Mouse (Mus musculus): Measurements from ENCODE around the gene Col23a1.

Gene Col23a1

GRCm38 (mm10) chr11:51538919-51539758 is 249.4 kb downstream of the Col23a1 start:
- in situ Hi-C loops (cut with MboI, MseI) = loop anchor here (5.0 kb wide), 1 partner anchor 247 kb away; no protein-coding TSS in a partner anchor

DNA sequence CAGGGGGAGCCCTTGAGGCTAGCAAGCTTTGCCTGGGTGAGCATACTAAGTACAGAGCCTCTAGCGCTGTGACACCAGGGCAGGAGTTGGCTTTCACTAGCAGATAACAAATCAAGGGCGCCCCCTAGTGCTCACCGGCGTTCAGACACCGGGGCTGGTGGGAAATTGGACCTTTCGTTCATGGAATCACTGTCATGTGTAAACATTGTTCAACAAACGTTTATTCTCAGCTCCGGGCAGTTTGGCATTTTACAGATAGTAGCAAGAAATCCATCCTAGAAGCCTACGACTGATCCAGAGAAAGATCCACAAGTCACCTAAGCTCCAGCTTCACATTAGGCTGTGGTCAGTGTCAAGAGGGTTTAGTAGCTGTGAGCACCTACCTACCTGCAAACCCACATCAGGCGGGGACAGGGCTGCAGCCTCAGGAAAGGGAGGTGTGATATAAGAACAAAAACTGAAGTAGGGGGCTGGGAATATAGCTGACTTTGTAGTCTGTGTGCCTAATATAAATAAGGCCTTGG is 250.1 kb downstream of the Col23a1 start:
- in situ Hi-C loops (cut with MboI, MseI) = loop anchor here (5.0 kb wide), 1 partner anchor 248 kb away; no protein-coding TSS in a partner anchor

- in situ Hi-C loops (cut with MboI, MseI) = no loop called here
Observed at GRCm38 (mm10) chr11:51542424-51542823, 252.7 kb downstream of the Col23a1 start.

DNA sequence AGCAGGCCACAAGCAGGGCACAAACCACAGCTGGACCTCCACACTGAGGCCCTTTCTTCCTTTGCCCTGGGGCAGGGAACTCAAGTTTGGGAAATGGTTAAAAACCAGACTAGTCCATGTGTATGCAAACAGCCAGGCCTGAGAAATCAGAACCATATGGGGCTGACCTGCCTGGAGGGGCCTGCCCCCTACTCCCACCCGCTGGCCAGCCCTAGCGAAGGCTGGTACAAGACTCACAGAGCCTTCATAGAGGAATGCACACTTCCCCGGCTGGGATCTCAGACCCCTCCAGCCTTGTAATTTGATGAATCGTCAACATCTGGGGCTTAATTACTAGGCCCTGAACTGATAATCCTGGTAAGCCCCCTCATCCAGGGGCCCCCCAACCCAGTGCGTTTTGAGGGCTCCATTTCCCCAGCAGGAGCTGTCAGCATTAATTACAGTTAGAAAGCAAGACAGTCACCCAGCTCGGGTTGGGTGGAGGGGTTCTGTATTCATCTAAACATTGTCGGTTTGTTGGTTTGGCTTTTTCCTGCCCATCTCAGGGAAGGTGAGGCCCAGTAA is 253.8 kb downstream of the Col23a1 start:
- in situ Hi-C loops (cut with MboI, MseI) = no loop called here

GRCm38 (mm10) chr11:51544413-51544812 is 254.7 kb downstream of the Col23a1 start:
- in situ Hi-C loops (cut with MboI, MseI) = no loop called here

DNA sequence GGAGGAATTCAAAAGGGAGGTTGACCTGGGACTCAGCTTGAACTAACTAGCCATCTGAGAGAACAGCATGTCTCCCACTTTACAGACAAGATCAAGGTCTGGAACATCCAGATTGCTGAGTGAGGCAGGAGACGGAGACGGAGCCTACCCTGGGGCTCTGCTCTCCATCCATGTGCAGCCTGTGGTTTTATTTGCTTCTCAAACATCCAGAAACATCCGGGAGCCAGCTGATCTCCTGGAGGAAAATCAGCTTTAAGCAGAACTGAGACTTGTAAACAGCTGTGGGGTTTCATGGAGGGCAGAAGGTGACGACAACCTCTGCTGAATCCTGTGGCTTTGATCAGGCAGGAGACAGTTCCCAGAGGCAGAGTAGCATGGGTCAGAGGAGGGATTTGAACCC is 256.1 kb downstream of the Col23a1 start:
- in situ Hi-C loops (cut with MboI, MseI) = no loop called here

- in situ Hi-C loops (cut with MboI, MseI) = loop anchor here (10.0 kb wide), 1 partner anchor 596 kb away; the partner anchor contains the start of gene Prop1
Observed at GRCm38 (mm10) chr11:51551253-51551652, 261.5 kb downstream of the Col23a1 start.

GRCm38 (mm10) chr11:51552091-51552490 is 262.4 kb downstream of the Col23a1 start:
- in situ Hi-C loops (cut with MboI, MseI) = loop anchor here (10.0 kb wide), 1 partner anchor 597 kb away; the partner anchor contains the start of gene Prop1

- in situ Hi-C loops (cut with MboI, MseI) = loop anchor here (10.0 kb wide), 1 partner anchor 600 kb away; the partner anchor contains the start of gene Prop1
Observed at GRCm38 (mm10) chr11:51554590-51554989, 264.9 kb downstream of the Col23a1 start.

DNA sequence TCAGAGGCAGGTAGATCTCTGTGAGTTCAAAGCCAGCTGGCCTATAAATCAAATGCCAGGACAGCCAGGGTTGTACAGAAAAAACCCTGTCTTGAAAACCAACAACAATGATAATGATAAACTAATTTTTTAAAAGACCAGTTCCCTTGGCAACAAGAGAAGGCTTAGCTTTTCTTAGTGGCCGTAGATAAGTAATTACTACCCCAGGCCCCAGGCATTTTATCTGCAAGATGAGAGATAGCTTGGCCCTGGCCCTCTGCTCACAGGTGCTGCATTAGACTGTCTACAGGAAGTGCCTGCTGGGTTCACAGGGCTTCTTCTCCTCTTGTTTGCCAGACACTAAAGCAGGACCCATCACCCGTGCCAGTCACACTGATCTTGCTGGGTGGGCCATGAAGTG is 265.3 kb downstream of the Col23a1 start:
- in situ Hi-C loops (cut with MboI, MseI) = loop anchor here (10.0 kb wide), 1 partner anchor 600 kb away; the partner anchor contains the start of gene Prop1

DNA sequence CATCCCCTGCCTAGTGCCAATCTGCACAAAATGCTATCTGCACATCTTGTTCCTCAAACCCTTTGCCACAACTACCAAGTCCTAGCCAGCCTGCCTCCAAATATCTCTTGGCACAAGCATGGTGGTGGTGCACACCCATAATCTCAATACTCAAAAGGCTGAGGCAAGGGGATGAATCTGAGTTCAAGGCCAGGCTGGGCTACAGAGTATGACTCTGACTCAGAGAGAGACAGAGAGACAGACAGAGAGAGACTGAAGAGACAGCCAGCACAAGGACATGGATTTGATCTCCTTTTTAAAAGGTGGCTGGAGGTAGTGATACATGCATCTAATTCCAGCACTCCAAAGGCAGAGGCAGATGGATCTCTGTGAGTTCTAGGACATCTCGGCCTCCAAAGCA is 273.6 kb downstream of the Col23a1 start:
- in situ Hi-C loops (cut with MboI, MseI) = no loop called here

DNA sequence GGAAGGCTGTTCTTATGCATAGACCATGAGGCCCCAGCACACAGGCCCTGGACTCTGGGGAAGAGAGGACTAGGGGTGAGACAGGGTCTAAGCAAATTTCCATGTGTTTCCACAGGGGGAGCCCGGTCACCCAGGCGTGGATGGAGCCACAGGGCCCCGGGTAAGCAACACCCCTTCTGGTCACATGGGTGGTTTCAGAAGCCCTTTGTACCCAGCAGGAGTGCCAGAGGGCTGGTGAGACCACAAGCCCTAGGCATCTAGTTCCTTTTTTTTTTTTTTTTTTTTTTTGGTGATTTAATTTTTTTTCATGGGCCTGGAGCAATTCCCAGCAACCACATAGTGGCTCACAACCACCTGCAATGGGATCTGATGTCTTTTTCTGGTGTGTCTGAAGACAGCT is 275.3 kb downstream of the Col23a1 start:
- in situ Hi-C loops (cut with MboI, MseI) = no loop called here

GRCm38 (mm10) chr11:51565951-51566350 is 276.2 kb downstream of the Col23a1 start:
- in situ Hi-C loops (cut with MboI, MseI) = no loop called here

GRCm38 (mm10) chr11:51568801-51569200 is 279.1 kb downstream of the Col23a1 start:
- in situ Hi-C loops (cut with MboI, MseI) = no loop called here

DNA sequence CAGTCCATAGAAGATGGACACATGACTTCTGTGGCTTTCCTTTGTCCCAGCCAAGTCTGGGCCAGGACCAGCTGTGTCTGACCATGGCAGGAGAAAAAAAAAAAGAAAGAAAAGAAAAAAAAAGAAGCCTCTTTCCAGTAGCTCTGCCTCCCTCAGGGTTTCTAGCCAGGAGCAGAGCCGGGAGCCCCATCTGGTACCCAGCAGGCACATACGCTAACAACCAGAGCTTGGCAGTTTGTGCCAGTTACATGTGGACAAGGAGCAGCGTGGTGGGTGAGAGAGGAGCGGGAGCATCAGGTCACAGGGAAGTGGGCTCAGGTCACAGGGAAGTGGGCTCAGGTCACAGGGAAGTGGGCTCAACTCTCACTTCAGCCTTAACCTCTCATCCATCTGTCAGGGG is 286.7 kb downstream of the Col23a1 start:
- in situ Hi-C loops (cut with MboI, MseI) = loop anchor here (25.0 kb wide), 2 partner anchors 1139 to 1711 kb away; partner anchors contain the start of gene Rufy1

DNA sequence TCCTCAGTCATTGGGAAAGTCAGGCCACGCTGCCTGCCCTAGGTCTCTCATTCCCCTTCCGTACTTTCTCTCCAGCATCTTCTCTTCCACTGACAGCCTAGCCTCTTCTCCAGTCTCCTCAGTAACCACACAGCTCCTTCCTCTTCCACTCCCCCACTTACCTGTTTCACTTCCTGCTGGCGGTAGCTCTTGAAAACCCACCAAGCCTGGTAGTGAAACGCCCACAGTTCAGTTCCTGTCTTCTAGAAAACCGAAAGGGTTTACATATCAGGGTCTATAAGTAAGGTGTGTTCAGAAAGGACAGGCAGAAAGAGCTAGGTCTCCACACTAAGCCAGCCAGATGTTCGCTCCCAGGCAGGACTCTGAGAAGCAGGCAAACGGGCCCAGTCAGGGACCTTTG is 287.9 kb downstream of the Col23a1 start:
- in situ Hi-C loops (cut with MboI, MseI) = loop anchor here (25.0 kb wide), 2 partner anchors 1140 to 1710 kb away; partner anchors contain the start of gene Rufy1

GRCm38 (mm10) chr11:51579024-51579423 is 289.3 kb downstream of the Col23a1 start:
- in situ Hi-C loops (cut with MboI, MseI) = loop anchor here (25.0 kb wide), 2 partner anchors 1142 to 1708 kb away; partner anchors contain the start of gene Rufy1

DNA sequence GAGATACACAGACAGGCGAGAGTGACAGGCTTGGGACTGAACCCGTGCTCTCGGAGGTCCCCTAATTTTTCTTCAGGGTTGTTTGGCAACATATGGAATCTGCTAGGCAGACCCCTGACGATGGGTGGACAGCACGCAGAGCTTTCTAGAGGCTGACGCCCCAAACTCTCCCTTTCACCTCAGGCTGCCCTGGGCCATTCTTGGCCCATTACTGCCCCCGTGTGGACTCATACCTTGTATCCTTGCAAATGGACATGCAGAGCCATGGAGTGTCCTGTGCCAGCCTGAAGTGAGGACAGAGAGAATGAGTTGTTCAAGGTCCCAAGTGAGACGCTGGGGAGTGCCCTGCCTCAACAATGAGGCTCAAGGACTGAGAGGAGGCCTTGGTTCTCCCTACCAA is 293.0 kb downstream of the Col23a1 start:
- in situ Hi-C loops (cut with MboI, MseI) = loop anchor here (10.0 to 25.0 kb wide), 3 partner anchors 1145 to 1705 kb away; partner anchors contain the start of genes Canx and Rufy1

- in situ Hi-C loops (cut with MboI, MseI) = loop anchor here (10.0 to 25.0 kb wide), 3 partner anchors 1147 to 1703 kb away; partner anchors contain the start of genes Canx and Rufy1
Observed at GRCm38 (mm10) chr11:51584057-51584430, 294.3 kb downstream of the Col23a1 start.

DNA sequence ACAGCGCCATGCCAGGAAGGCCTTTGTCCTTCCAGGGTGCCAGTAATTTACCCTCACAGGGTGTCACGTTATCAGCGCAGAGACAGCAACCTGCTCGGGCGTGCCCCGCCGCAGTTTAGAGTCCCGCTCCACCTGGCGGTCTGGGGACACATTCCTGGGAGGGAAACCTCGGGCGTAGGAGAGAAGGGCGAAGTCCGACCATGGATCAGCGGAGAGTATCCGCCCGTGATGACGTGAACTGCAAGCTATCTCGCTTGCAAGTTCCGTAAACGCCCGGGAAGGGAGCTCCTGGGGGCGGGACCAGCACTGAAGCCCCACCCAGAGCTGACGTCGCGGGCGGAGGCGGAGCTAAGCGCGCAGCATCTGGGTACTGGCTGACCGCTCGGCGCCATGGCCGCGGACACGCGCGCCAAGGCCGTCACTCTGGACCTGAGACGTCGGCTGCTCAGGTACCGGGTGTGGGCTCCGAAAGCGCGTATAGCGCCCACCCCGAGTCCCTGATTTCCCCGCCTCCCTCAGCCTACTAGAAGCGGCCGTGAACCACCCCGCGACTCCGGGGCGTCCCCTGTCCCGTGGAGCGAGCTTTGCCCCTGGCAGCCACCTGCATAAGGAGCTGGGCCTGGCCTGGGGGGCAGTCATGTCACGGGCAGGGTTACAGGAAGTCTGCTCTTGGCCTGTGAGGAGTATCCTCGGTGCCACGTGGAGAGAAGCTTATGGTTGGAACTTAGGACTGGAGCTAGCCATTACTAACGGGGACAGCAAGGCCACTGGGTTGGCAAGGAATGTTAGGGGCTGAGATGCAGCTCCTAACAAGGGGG is 294.9 kb downstream of the Col23a1 start, which contains the start of gene Phykpl:
Gene Phykpl (plus strand): TSS at position 327 of the 818 bp plus-strand sequence.
- in situ Hi-C loops (cut with MboI, MseI) = loop anchor here (10.0 to 25.0 kb wide), 3 partner anchors 1147 to 1703 kb away; partner anchors contain the start of genes Canx and Rufy1
